Mouse (Mus musculus) embryonic facial prominence, embryonic 13.5 days (tissue): Measurements from ENCODE around the gene Pdgfd. TPM values are rescaled to one million over a fixed set of nuclear protein-coding genes. Genes with fewer than 3 reads are reported as not detected.
"Not testable (repeated sequence)": the region's sequence is repeated elsewhere in the genome, so short reads cannot be mapped to it uniquely, and the experiment has no call there.

Experiments
- ATAC-seq: fragments of 200-750 bp; cut with Nextera tagmentation; 2 replicates; pipeline ENCODE4 v1.8.0; 2017; ENCODE audit warnings: low read depth; ENCODE audit not compliant: insufficient number of reproducible peaks, insufficient read depth, low FRiP score, low TSS enrichment
- H3K27ac ChIP-seq: fragments of 300-500 bp; sonication (generic); 2 replicates; pipeline ENCODE4 v1.5.1; 2015; ENCODE audit warnings: moderate library complexity, mild to moderate bottlenecking, inconsistent platforms
- H3K27me3 ChIP-seq: fragments of 300-500 bp; sonication (generic); 2 replicates; pipeline ENCODE4 v1.6.1; 2015; ENCODE audit warnings: mild to moderate bottlenecking, inconsistent platforms
- H3K36me3 ChIP-seq: fragments of 300-500 bp; sonication (generic); 2 replicates; pipeline ENCODE4 v1.6.1; 2015; ENCODE audit warnings: mild to moderate bottlenecking, inconsistent platforms
- H3K4me1 ChIP-seq: fragments of 300-500 bp; sonication (generic); 2 replicates; pipeline ENCODE4 v1.6.1; 2015; ENCODE audit warnings: inconsistent platforms
- H3K4me2 ChIP-seq: fragments of 300-500 bp; sonication (generic); 2 replicates; pipeline ENCODE4 v1.6.1; 2015; ENCODE audit warnings: moderate library complexity, mild to moderate bottlenecking, inconsistent platforms
- H3K4me3 ChIP-seq: fragments of 300-500 bp; sonication (generic); 2 replicates; pipeline ENCODE4 v1.5.1; 2015; ENCODE audit warnings: mild to moderate bottlenecking, inconsistent platforms
- H3K9ac ChIP-seq: fragments of 300-500 bp; sonication (generic); 2 replicates; pipeline ENCODE4 v1.6.1; 2015; ENCODE audit warnings: mild to moderate bottlenecking, inconsistent platforms
- H3K9me3 ChIP-seq: fragments of 300-500 bp; sonication (generic); 2 replicates; pipeline ENCODE4 v1.6.1; 2016; ENCODE audit warnings: inconsistent platforms
- WGBS: fragments of 180-500 bp; shearing (Covaris S2); methylation state at CpG from one replicate; pipeline ENCODE4 v1.1.7; 2015; ENCODE audit warnings: mixed read lengths; 5-methylcytosine and 5-hydroxymethylcytosine counted together
- polyA plus RNA-seq: library from polyadenylated mRNA; unstranded; fragments of >200 nt; fragmentation: Nextera tagmentation; extraction: Ambion mirVana; gene quantifications from 2 replicates; pipeline ENCODE4 v1.2.1, GENCODE M21; 2015

Gene Pdgfd
- polyA plus RNA-seq: 6.3 and 7.1 TPM in 2 replicates

DNA sequence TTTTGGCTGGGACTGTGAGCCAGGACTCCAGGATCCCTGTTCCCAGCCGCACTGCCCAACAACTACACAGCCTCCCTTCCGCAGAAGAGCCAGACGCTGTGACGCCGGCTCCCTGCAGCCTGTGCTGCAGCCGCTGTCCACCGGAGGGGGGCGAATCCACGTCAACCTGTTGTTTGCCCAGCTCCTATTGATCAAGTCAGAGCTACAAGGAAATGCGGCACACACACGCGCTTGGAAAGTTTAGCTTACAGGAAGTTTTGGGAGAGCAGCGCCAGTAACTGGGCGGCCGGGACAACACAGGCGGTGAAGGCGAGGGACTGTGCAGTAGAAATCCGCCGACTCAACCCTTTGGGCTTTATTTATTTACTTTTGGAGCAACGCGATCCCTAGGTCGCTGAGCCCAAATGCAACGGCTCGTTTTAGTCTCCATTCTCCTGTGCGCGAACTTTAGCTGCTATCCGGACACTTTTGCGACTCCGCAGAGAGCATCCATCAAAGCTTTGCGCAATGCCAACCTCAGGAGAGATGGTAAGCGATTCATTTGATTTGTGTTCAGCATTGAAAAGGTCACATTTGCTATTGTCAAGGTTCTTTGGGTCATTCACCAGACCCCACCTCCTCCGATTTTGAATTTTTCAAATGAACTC is at the start of gene Pdgfd:
Gene Pdgfd (plus strand): TSS at position 194 of the 647 bp plus-strand sequence.
- peak within 1 kb of the TSS; percentile 71 for H3K9ac ChIP-seq
- peak; percentile 76 for ATAC-seq
- no peak within 1 kb of the TSS; the same call in 1 of the 2 replicates for H3K27ac ChIP-seq

GRCm38 (mm10) chr9:6169038-6169431 is 651 bp downstream of the Pdgfd start:
- Histone ChIP-seq H3K4me2 (peak overlapping the region; percentile 72), H3K4me1 (0 out of 2 replicates have a peak, but pooled peaks cover 6% of the 10 kb centered on the region), H3K36me3 (no peaks in the 10 kb centered on the region), H3K27me3 (no peaks in the 10 kb centered on the region), H3K9me3 (no peaks in the 10 kb centered on the region), H3K27ac (no peak overlapping the region), H3K4me3 (peak overlapping the region; percentile 51), H3K9ac (peak overlapping the region; percentile 71)
- ATAC-seq: no peak
- 44% methylated on average over 3 of the region's 3 CpGs for WGBS

More for the DNA sequence above, at the start of gene Pdgfd:
- H3K4me3 ChIP-seq: peak within 1 kb of the TSS; percentile 51
- 3% methylated on average over 32 of the region's 32 CpGs for WGBS
- H3K4me1 ChIP-seq: 0 out of 2 replicates have a peak, but pooled peaks cover 6% of the 10 kb centered on the region
- peak within 1 kb of the TSS; percentile 72 for H3K4me2 ChIP-seq
- no peaks in the 10 kb centered on the region for H3K9me3 ChIP-seq
- no peaks in the 10 kb centered on the region for H3K27me3 ChIP-seq
- H3K36me3 ChIP-seq: no peaks in the 10 kb centered on the region

DNA sequence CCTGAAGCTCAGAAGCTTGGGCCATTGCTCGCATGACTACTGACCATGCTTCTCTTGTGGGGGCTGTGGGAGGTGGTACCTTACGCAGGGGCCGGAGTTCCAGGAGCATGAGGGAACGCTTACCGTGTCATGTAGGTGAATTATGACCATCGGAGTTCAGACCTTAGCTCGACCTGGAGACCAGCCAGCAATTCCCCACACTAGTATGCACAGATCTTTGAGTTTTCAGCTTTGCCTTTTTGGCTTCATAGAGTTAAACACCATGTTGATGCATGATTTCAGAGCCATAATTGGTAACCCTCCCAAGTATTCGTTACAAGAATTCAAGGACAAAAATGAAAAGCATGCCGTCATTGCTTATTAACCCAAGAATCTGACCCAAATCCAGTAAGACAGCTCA is 2.6 kb downstream of the Pdgfd start:
- Histone ChIP-seq H3K9me3 (no peaks in the 10 kb centered on the region), H3K27ac (no peak overlapping the region), H3K4me2 (no peak overlapping the region), H3K27me3 (no peaks in the 10 kb centered on the region), H3K9ac (no peak overlapping the region), H3K4me1 (0 out of 2 replicates have a peak, but pooled peaks cover 6% of the 10 kb centered on the region), H3K4me3 (no peak overlapping the region), H3K36me3 (no peaks in the 10 kb centered on the region)
- 73% methylated on average over 9 of the region's 9 CpGs for WGBS
- ATAC-seq: no peak

GRCm38 (mm10) chr9:6173276-6173675 is 4.9 kb downstream of the Pdgfd start:
- H3K4me3 ChIP-seq: no peak overlapping the region
- no peak overlapping the region for H3K4me2 ChIP-seq
- no peak for ATAC-seq
- no peaks in the 10 kb centered on the region for H3K27me3 ChIP-seq
- WGBS: 84% methylated on average over 1 of the region's 1 CpGs
- no peaks in the 10 kb centered on the region for H3K36me3 ChIP-seq
- no peak overlapping the region for H3K9ac ChIP-seq
- no peak overlapping the region for H3K27ac ChIP-seq
- H3K4me1 ChIP-seq: 0 out of 2 replicates have a peak, but pooled peaks cover 6% of the 10 kb centered on the region
- no peaks in the 10 kb centered on the region for H3K9me3 ChIP-seq

DNA sequence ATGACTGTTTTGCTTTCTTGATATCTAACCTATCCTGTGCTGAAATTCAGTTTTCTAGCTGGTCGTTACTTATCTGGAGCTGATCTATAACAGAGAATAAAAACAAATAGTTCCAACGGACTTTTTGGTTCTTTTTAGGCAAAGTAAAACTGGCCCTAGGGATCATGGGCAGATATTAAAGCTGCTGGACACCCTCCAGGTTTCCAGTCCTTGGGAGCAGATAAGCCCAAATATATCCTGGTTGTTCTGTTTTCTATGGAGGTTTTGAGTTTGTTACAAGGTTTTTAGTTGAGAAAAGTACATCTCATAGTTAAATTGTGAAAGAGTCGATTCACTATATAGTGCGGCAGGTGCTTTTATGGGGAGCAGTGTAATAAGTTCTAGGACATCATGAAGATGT is 7.3 kb downstream of the Pdgfd start:
- Histone ChIP-seq H3K27ac (no peak overlapping the region), H3K9me3 (no peaks in the 10 kb centered on the region), H3K4me1 (no peaks in the 10 kb centered on the region), H3K9ac (no peak overlapping the region), H3K36me3 (no peaks in the 10 kb centered on the region), H3K4me3 (no peak overlapping the region), H3K27me3 (no peaks in the 10 kb centered on the region), H3K4me2 (no peak overlapping the region)
- no peak for ATAC-seq
- 82% methylated on average over 4 of the region's 4 CpGs for WGBS

DNA sequence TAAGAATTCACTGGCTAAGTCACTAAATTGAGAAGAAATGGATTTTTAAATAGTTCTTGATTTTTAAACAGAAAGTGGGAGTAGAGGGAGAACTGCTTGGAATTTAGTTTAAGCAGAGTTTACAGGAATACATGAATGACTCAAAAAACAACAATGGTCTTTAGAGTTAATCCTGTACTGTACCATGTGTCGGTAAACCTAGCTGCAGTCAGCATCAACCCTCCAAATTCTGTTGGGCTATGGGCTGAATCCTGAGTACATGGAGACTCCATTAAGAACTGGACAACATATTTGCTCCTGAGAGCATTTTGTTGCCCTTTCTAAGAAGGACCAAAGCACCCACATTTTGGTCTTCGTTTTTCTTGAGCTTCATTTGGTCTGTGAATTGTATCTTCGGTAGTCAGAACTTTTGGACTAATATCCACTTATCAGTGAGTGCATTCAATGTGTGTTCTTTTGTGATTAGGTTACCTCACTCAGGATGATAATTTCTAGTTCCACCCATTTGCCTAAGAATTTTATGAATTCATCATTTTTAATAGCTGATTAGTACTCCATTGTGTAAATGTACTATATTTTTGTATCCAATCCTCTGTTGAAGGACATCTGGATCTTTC is 14.0 kb downstream of the Pdgfd start:
- Histone ChIP-seq H3K27me3 (no peaks in the 10 kb centered on the region), H3K4me2 (no peak overlapping the region), H3K9me3 (no peaks in the 10 kb centered on the region), H3K4me3 (no peak overlapping the region), H3K27ac (no peak overlapping the region), H3K36me3 (no peaks in the 10 kb centered on the region), H3K4me1 (no peaks in the 10 kb centered on the region), H3K9ac (no peak overlapping the region)
- ATAC-seq: no peak
- WGBS: 88% methylated on average over 3 of the region's 3 CpGs

- 11% methylated on average over 3 of the region's 3 CpGs for WGBS
- no peak for ATAC-seq
- Histone ChIP-seq H3K4me1 (no peaks in the 10 kb centered on the region), H3K36me3 (no peaks in the 10 kb centered on the region), H3K27me3 (no peaks in the 10 kb centered on the region), H3K4me2 (no peak overlapping the region), H3K9me3 (no peaks in the 10 kb centered on the region), H3K4me3 (no peak overlapping the region), H3K27ac (no peak overlapping the region), H3K9ac (no peak overlapping the region)
These were observed 19.6 kb downstream of the Pdgfd start for GRCm38 (mm10) chr9:6187955-6188354.

DNA sequence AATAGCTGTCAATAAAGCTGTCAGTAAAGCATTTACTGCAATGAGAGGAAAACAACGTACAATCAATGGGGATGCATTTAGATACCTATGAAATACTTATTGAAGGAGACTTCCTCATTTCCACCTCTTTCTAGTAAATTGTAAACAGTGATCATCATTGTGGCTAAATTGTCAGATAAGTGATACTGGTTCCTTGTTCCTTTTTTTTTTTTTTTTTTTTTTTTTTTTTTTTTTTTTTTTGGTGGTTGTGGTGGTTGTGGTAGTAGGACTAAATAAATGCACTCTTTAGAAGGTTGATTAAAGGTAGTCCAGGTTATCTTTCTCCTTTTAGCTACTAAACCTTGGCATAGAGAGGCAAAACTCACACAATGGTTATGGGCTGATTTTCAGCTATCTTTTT is 25.0 kb downstream of the Pdgfd start:
- H3K27ac ChIP-seq: no peak overlapping the region
- no peaks in the 10 kb centered on the region for H3K4me1 ChIP-seq
- H3K9ac ChIP-seq: no peak overlapping the region
- H3K36me3 ChIP-seq: no peaks in the 10 kb centered on the region
- H3K4me2 ChIP-seq: no peak overlapping the region
- WGBS: 96% methylated on average over 1 of the region's 1 CpGs
- ATAC-seq: no peak
- H3K27me3 ChIP-seq: no peaks in the 10 kb centered on the region
- no peaks in the 10 kb centered on the region for H3K9me3 ChIP-seq
- H3K4me3 ChIP-seq: no peak overlapping the region

GRCm38 (mm10) chr9:6212862-6213261 is 44.5 kb downstream of the Pdgfd start:
- Histone ChIP-seq H3K36me3 (no peaks in the 10 kb centered on the region), H3K4me1 (no peaks in the 10 kb centered on the region), H3K9ac (no peak overlapping the region), H3K9me3 (no peaks in the 10 kb centered on the region), H3K27me3 (no peaks in the 10 kb centered on the region), H3K4me2 (no peak overlapping the region), H3K27ac (no peak overlapping the region), H3K4me3 (no peak overlapping the region)
- 65% methylated on average over 5 of the region's 5 CpGs for WGBS
- ATAC-seq: no peak

GRCm38 (mm10) chr9:6217505-6217904 is 49.1 kb downstream of the Pdgfd start:
- H3K9me3 ChIP-seq: no peaks in the 10 kb centered on the region
- no peak for ATAC-seq
- H3K9ac ChIP-seq: no peak overlapping the region
- no peak overlapping the region for H3K4me2 ChIP-seq
- H3K4me3 ChIP-seq: no peak overlapping the region
- H3K4me1 ChIP-seq: no peaks in the 10 kb centered on the region
- 67% methylated on average over 1 of the region's 1 CpGs for WGBS
- no peaks in the 10 kb centered on the region for H3K36me3 ChIP-seq
- no peaks in the 10 kb centered on the region for H3K27me3 ChIP-seq
- no peak overlapping the region for H3K27ac ChIP-seq

GRCm38 (mm10) chr9:6235982-6236381 is 67.6 kb downstream of the Pdgfd start:
- H3K4me3 ChIP-seq, H3K9ac ChIP-seq, H3K27me3 ChIP-seq, ATAC-seq, H3K9me3 ChIP-seq, H3K4me2 ChIP-seq, H3K27ac ChIP-seq, H3K36me3 ChIP-seq, H3K4me1 ChIP-seq: not testable (repeated sequence)
- 79% methylated on average over 1 of the region's 1 CpGs for whole genome bisulfite sequencing

GRCm38 (mm10) chr9:6250320-6250719 is 81.9 kb downstream of the Pdgfd start:
- no peaks in the 10 kb centered on the region for H3K9me3 ChIP-seq
- 55% methylated on average over 1 of the region's 1 CpGs for WGBS
- H3K4me1 ChIP-seq: no peaks in the 10 kb centered on the region
- no peaks in the 10 kb centered on the region for H3K27me3 ChIP-seq
- H3K9ac ChIP-seq: no peak overlapping the region
- ATAC-seq: no peak
- H3K36me3 ChIP-seq: no peaks in the 10 kb centered on the region
- no peak overlapping the region for H3K4me2 ChIP-seq
- H3K27ac ChIP-seq: no peak overlapping the region
- no peak overlapping the region for H3K4me3 ChIP-seq
